Mouse (Mus musculus): Measurements from ENCODE around the gene Cldn7. TPM values are rescaled to one million over a fixed set of nuclear protein-coding genes. Genes with fewer than 3 reads are reported as not detected.
"Not testable (repeated sequence)": the region's sequence is repeated elsewhere in the genome, so short reads cannot be mapped to it uniquely, and the experiment has no call there.

The Cldn7 gene
- total RNA-seq, 1 experiment from 2014 or later, result 0.47 TPM

DNA sequence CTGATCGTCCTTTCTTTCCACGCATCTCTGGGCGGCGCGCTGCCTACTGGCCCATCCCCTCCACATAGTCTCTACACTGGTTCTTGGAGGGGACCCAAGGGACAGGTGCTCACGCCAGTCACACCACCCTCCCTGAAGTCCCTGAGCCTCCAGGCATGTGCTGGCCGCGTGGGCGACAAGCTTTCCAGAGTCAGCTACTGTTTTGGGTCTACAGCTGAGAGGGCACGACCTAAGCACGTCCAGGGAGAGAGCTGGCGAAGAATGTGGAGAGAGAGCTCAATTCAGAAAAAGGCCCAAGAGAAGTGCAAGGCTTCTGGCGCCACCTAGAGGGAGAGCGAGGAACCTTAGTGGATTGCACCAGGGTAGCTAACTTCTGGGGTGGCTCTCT lies 15.8 kb upstream of the Cldn7 start:
- ATAC-seq (ENCODE audit: extremely low read depth, insufficient number of reproducible peaks, low FRiP score, poor library complexity, severe bottlenecking), result peak; percentile 84

DNA sequence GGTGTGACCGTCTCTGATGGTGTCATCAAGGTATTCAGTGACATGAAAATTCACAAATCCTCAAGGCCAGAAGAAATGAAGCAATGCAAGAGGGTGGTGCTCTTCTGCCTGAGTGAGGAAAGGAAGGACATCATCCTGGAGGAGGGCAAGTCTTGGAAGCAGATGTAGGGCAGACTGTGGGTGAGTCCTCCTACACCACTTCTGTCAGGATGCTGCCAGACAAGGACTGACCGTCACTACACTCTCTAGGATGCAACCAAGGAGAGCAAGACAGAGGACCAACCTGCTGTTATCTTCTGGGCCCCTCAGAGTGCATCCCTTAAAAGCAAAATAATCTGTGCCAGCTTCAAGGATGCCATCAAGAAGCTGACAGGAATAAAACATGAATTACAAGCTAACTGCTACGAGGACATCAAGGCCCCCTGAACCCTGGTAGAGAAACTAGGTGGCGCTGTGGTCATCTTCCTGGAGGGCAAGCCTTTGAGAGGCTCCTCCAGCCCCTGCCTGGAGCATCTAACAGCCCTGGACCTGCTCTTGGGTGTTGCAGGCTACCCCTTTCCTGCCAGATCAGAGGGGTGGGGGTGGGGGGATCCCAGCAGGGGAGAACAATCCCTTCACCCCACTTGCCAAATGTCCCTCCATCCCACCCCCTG lies 13.6 kb upstream of the Cldn7 start:
- ATAC-seq (ENCODE audit: extremely low read depth, insufficient number of reproducible peaks, low FRiP score, poor library complexity, severe bottlenecking), result no peak

GRCm38 (mm10) chr11:69952274-69952673 lies 12.3 kb upstream of the Cldn7 start:
- no peak for ATAC-seq (ENCODE audit: extremely low read depth, insufficient number of reproducible peaks, low FRiP score, poor library complexity, severe bottlenecking)

- no peak for ATAC-seq (ENCODE audit: extremely low read depth, insufficient number of reproducible peaks, low FRiP score, poor library complexity, severe bottlenecking)
These were observed 11.2 kb upstream of the Cldn7 start for GRCm38 (mm10) chr11:69953267-69953915.

DNA sequence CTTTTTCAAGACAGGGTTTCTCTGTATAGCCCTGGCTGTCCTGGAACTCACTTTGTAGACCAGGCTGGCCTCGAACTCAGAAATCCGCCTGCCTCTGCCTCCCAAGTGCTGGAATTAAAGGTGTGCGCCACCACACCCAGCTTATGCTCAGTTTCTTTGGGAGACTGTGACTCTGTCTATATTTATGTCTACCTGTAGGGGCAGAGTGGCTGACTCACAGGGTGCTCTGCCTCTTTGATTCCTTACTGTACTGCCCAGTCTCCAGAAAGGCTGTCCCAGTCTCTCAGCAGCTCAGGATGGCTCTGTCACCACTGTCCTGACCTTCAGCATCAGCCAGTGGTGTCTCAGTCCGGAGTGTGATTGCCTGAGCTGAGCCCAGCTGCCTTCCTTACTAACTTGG lies 9.0 kb upstream of the Cldn7 start:
- not testable (repeated sequence) for ATAC-seq (ENCODE audit: extremely low read depth, insufficient number of reproducible peaks, low FRiP score, poor library complexity, severe bottlenecking)

- ATAC-seq (ENCODE audit: extremely low read depth, insufficient number of reproducible peaks, low FRiP score, poor library complexity, severe bottlenecking), result no peak
These were observed 8.4 kb upstream of the Cldn7 start for GRCm38 (mm10) chr11:69956218-69956617.

DNA sequence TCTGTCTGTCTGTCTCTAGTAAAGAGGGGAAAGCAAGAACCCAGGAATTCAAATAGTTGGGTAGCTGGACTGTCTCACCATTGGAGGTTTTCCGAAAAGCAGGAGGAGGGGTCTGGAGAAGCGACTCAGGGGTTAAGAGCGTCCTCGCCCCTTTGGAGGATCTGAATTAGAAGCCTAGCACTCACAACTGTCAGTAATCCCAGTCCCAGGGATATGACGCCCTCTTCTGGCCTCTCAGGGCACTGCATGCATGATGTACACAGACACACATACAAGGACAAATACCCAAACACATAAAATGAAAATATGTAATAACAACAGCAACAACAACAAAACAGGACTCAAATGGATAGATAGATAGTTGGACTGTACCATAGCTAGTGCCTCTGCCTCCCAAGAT lies 4.0 kb upstream of the Cldn7 start:
- no peak for ATAC-seq (ENCODE audit: extremely low read depth, insufficient number of reproducible peaks, low FRiP score, poor library complexity, severe bottlenecking)

DNA sequence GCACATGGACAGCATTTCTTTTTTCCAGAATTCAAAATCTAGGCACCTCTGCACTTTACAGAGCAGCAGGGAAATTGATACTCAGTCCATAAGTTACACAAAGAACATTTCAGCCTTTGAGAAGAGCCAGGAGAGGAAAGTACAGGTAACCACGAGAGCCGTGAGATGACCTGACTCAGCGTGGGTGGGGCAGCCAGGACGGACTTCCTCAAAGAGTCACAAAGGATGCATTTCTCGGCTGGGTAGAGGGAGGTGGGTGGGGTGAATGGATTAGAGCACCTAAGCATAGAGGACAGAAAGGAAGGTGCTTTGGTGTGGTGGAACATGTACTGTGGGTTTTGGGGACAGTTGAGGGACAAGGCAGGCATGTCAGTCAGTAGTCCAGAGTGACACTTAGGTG lies 2.7 kb upstream of the Cldn7 start:
- ATAC-seq (ENCODE audit: extremely low read depth, insufficient number of reproducible peaks, low FRiP score, poor library complexity, severe bottlenecking), result no peak

DNA sequence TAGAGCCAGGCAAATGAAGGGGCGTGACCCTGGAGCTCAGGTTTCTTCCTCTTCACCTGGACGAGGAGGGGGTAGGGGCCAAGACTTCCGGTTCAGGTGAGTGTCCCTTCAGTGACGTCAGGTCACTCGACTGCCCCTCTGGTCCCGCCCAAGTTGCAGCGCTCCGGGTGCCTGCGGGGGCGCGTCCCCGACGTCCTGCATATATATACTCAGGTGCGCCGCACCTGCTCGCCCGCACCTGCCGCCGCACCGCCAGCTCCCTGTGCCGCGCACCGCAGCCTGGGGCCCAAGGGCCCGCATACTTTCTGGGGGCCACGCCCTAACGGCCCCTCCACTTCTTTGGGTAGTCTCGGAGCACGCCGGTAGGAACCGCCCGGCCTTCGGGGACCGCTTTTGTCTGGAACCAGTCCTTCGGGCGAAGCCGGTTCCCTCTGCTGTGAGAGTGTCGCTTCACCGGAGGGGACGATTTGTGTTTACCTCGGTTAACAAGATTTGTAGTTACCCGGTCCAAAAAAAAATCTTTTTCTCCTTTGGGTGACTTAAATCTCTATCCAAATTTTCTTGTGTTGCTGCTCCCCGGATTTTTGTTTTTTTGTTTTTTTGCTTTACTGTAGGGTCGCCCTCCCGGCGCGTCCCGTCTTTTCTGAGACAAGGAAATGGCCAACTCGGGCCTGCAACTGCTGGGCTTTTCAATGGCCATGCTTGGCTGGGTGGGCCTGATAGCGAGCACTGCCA lies 859 bp downstream of the Cldn7 start:
- no peak for ATAC-seq (ENCODE audit: extremely low read depth, insufficient number of reproducible peaks, low FRiP score, poor library complexity, severe bottlenecking)

- ATAC-seq (ENCODE audit: extremely low read depth, insufficient number of reproducible peaks, low FRiP score, poor library complexity, severe bottlenecking), result peak; percentile 6; the same call in 1 of the 2 replicates
These were observed 1.7 kb downstream of the Cldn7 start for GRCm38 (mm10) chr11:69966006-69966859.

DNA sequence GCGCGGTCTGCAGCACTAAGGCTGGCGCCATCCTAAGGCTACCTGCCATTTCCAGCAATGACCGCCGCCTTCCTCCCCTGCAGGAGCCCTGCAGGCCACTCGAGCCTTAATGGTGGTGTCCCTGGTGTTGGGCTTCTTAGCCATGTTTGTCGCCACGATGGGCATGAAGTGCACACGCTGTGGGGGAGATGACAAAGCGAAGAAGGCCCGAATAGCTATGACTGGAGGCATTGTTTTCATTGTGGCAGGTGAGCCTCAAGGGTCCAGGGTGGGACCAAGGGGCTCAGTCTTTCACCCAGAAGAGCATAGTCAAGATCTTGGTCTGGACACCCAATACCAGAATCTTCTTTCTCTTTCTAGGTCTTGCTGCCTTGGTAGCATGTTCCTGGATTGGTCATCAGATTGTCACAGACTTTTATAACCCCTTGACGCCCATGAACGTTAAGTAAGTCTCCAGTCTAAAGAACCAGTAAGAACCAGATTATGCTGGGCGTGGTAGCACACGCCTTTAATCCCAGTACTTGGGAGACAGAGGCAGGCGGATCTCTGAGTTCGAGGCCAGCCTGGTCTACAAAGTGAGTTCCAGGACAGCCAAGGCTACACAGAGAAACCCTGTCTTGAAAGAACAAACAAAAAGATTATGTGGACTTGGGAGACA lies 2.4 kb downstream of the Cldn7 start:
- ATAC-seq (ENCODE audit: extremely low read depth, insufficient number of reproducible peaks, low FRiP score, poor library complexity, severe bottlenecking), result no peak

DNA sequence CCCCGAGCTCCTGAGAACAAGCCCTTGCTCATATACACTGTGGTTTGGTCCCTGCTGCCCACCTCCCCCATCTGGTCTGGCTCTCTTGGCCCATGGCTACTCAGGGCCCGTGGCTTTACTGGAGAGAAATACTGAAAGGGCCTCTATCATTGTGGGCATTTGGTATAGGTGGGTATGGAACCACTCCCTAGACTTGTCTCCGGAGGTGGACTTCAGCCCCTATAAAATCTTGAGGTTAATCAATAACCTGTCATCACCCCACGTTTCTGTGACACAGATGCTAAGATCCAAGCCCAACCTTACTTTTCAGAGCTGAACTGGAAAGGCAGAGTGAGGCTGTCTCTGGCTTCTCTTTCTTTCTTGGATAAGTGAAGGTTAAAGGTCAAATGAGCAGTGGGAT lies 4.2 kb downstream of the Cldn7 start:
- no peak for ATAC-seq (ENCODE audit: extremely low read depth, insufficient number of reproducible peaks, low FRiP score, poor library complexity, severe bottlenecking)

GRCm38 (mm10) chr11:69970222-69970621 lies 5.6 kb downstream of the Cldn7 start:
- ATAC-seq (ENCODE audit: extremely low read depth, insufficient number of reproducible peaks, low FRiP score, poor library complexity, severe bottlenecking), result no peak

- ATAC-seq (ENCODE audit: extremely low read depth, insufficient number of reproducible peaks, low FRiP score, poor library complexity, severe bottlenecking), result 0 out of 2 replicates have a peak, but pooled peaks have one; percentile 3
These were observed 6.2 kb downstream of the Cldn7 start for GRCm38 (mm10) chr11:69970775-69971174.

GRCm38 (mm10) chr11:69974907-69975306 lies 10.3 kb downstream of the Cldn7 start:
- no peak for ATAC-seq (ENCODE audit: extremely low read depth, insufficient number of reproducible peaks, low FRiP score, poor library complexity, severe bottlenecking)

DNA sequence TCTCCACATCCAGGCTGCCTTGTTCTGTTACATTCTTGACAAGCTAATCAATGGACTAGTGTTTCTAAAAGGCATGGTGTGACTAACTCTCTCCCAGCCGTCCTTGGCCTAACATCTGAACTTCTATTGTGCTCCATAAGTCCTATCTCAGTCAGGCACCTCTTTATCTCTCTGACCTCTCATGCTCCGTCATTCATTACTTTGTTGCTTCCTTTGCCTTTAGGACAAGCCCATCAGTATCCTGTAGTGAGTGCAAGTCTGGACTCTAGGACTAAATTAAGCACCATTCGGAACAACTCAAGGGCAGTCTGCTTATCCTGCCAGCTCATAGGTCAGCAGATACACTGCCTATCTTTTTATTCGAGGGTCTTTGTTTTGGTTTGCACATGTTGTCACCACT lies 11.7 kb downstream of the Cldn7 start:
- no peak for ATAC-seq (ENCODE audit: extremely low read depth, insufficient number of reproducible peaks, low FRiP score, poor library complexity, severe bottlenecking)

GRCm38 (mm10) chr11:69979827-69980195 lies 15.2 kb downstream of the Cldn7 start:
- ATAC-seq (ENCODE audit: extremely low read depth, insufficient number of reproducible peaks, low FRiP score, poor library complexity, severe bottlenecking), result no peak

- ATAC-seq (ENCODE audit: extremely low read depth, insufficient number of reproducible peaks, low FRiP score, poor library complexity, severe bottlenecking), result peak; percentile 80
These were observed 15.9 kb downstream of the Cldn7 start for GRCm38 (mm10) chr11:69980196-69981140.
